Mouse (Mus musculus): Measurements from ENCODE around the gene Obsl1. TPM values are rescaled to one million over a fixed set of nuclear protein-coding genes. Genes with fewer than 3 reads are reported as not detected.

Obsl1 gene
- polyA plus RNA-seq, 1 experiment from 2014 or later, result 62.3 TPM

- peaks cover 81% of the 10 kb centered on the region for H3K4me1 ChIP-seq
- 0% methylated on average over 7 of the region's 7 CpGs for WGBS
- no peaks in the 10 kb centered on the region for H3K9me3 ChIP-seq
- peak overlapping the region; percentile 44 for H3K4me2 ChIP-seq
- H3K27ac ChIP-seq, result no peak overlapping the region
- H3K9ac ChIP-seq, result no peak overlapping the region
- H3K4me3 ChIP-seq, result 0 out of 2 replicates have a peak overlapping the region, but pooled peaks have one; percentile 3
- ATAC-seq (ENCODE audit: insufficient number of reproducible peaks, insufficient read depth, low FRiP score, low TSS enrichment, low read depth), result no peak
- peaks cover 89% of the 10 kb centered on the region for H3K27me3 ChIP-seq
- H3K36me3 ChIP-seq, result no peaks in the 10 kb centered on the region
Observed at GRCm38 (mm10) chr1:75448052-75448431, 58.2 kb downstream of the Obsl1 start.

GRCm38 (mm10) chr1:75447265-75448051 lies 58.8 kb downstream of the Obsl1 start:
- ATAC-seq (ENCODE audit: insufficient number of reproducible peaks, insufficient read depth, low FRiP score, low TSS enrichment, low read depth), result no peak
- H3K4me2 ChIP-seq, result peak overlapping the region; percentile 44
- peaks cover 3% of the 10 kb centered on the region; the same call in 1 of the 2 replicates for H3K36me3 ChIP-seq
- peaks cover 84% of the 10 kb centered on the region for H3K4me1 ChIP-seq
- H3K9ac ChIP-seq, result no peak overlapping the region
- 0 out of 2 replicates have a peak overlapping the region, but pooled peaks have one; percentile 3 for H3K4me3 ChIP-seq
- no peaks in the 10 kb centered on the region for H3K9me3 ChIP-seq
- no peak overlapping the region for H3K27ac ChIP-seq
- 6% methylated on average over 10 of the region's 10 CpGs for WGBS
- peaks cover 85% of the 10 kb centered on the region for H3K27me3 ChIP-seq

- 9% methylated on average over 20 of the region's 20 CpGs for WGBS
- H3K9ac ChIP-seq, result no peak overlapping the region
- no peak overlapping the region for H3K4me3 ChIP-seq
- no peaks in the 10 kb centered on the region for H3K9me3 ChIP-seq
- H3K4me2 ChIP-seq, result peak overlapping the region; percentile 44; the same call in 1 of the 2 replicates
- H3K36me3 ChIP-seq, result peaks cover 9% of the 10 kb centered on the region
- no peak overlapping the region for H3K27ac ChIP-seq
- peaks cover 77% of the 10 kb centered on the region for H3K27me3 ChIP-seq
- no peak for ATAC-seq (ENCODE audit: insufficient number of reproducible peaks, insufficient read depth, low FRiP score, low TSS enrichment, low read depth)
- peaks cover 84% of the 10 kb centered on the region for H3K4me1 ChIP-seq
Observed at GRCm38 (mm10) chr1:75446656-75447055, 59.6 kb downstream of the Obsl1 start.

GRCm38 (mm10) chr1:75445751-75446611 lies 60.3 kb downstream of the Obsl1 start:
- H3K27me3 ChIP-seq, result peaks cover 70% of the 10 kb centered on the region
- H3K36me3 ChIP-seq, result peaks cover 9% of the 10 kb centered on the region
- H3K9me3 ChIP-seq, result no peaks in the 10 kb centered on the region
- 0 out of 2 replicates have a peak overlapping the region, but pooled peaks have one; percentile 27 for H3K9ac ChIP-seq
- H3K27ac ChIP-seq, result no peak overlapping the region
- peak overlapping the region; percentile 44 for H3K4me2 ChIP-seq
- 0 out of 2 replicates have a peak, but pooled peaks have one; percentile 12 for ATAC-seq (ENCODE audit: insufficient number of reproducible peaks, insufficient read depth, low FRiP score, low TSS enrichment, low read depth)
- WGBS, result under 1% methylated on average over 22 of the region's 22 CpGs
- H3K4me3 ChIP-seq, result peak overlapping the region; percentile 19; the same call in 1 of the 2 replicates
- peaks cover 81% of the 10 kb centered on the region for H3K4me1 ChIP-seq

DNA sequence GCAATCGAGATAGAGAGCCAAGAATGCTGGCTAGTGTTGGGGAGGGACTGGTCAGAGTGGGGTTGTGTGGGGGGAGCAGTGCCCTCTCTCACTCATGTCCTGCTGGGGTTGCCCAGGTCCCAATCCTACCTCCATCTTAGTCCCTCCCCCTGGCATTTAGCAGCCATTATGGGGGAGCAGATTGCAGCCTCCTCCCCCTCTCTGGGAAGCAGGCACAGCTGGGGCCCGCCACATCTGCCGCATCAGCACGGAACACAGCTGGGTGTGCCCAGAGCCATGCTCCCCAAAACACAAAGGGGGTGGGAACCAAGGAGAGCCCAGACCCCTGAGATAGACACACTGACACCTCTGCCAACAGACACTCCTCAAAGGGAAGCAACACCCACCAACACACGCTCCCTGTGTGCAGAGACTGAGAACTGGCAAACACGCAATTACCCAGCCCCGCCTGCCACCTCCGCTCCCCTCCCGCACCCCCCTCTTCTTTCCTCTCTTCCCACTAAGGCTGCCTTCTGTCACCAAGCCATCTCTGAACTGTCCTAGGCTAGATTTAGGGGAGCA lies 61.0 kb downstream of the Obsl1 start:
- H3K4me1 ChIP-seq, result peaks cover 74% of the 10 kb centered on the region
- WGBS, result 8% methylated on average over 9 of the region's 9 CpGs
- no peak overlapping the region for H3K9ac ChIP-seq
- H3K4me2 ChIP-seq, result peak overlapping the region; percentile 44
- H3K27me3 ChIP-seq, result peaks cover 62% of the 10 kb centered on the region
- no peak overlapping the region for H3K4me3 ChIP-seq
- peaks cover 17% of the 10 kb centered on the region for H3K36me3 ChIP-seq
- ATAC-seq (ENCODE audit: insufficient number of reproducible peaks, insufficient read depth, low FRiP score, low TSS enrichment, low read depth), result peak; percentile 34; the same call in 1 of the 2 replicates
- H3K9me3 ChIP-seq, result no peaks in the 10 kb centered on the region
- H3K27ac ChIP-seq, result no peak overlapping the region

- WGBS, result 24% methylated on average over 3 of the region's 3 CpGs
- Histone ChIP-seq H3K9ac (no peak overlapping the region), H3K9me3 (no peaks in the 10 kb centered on the region), H3K4me1 (peaks cover 64% of the 10 kb centered on the region), H3K4me3 (no peak overlapping the region), H3K36me3 (peaks cover 19% of the 10 kb centered on the region), H3K27me3 (peaks cover 52% of the 10 kb centered on the region), H3K4me2 (no peak overlapping the region), H3K27ac (no peak overlapping the region)
- no peak for ATAC-seq (ENCODE audit: insufficient number of reproducible peaks, insufficient read depth, low FRiP score, low TSS enrichment, low read depth)
Observed at GRCm38 (mm10) chr1:75444208-75444607, 62.0 kb downstream of the Obsl1 start.

GRCm38 (mm10) chr1:75443247-75444024 lies 62.8 kb downstream of the Obsl1 start:
- Histone ChIP-seq H3K27ac (peak overlapping the region; percentile 28; the same call in 1 of the 2 replicates), H3K9me3 (no peaks in the 10 kb centered on the region), H3K4me3 (no peak overlapping the region), H3K27me3 (peaks cover 45% of the 10 kb centered on the region), H3K36me3 (peaks cover 19% of the 10 kb centered on the region), H3K4me2 (no peak overlapping the region), H3K9ac (peak overlapping the region; percentile 46; the same call in 1 of the 2 replicates), H3K4me1 (peaks cover 57% of the 10 kb centered on the region)
- WGBS, result 27% methylated on average over 13 of the region's 13 CpGs
- no peak for ATAC-seq (ENCODE audit: insufficient number of reproducible peaks, insufficient read depth, low FRiP score, low TSS enrichment, low read depth)

DNA sequence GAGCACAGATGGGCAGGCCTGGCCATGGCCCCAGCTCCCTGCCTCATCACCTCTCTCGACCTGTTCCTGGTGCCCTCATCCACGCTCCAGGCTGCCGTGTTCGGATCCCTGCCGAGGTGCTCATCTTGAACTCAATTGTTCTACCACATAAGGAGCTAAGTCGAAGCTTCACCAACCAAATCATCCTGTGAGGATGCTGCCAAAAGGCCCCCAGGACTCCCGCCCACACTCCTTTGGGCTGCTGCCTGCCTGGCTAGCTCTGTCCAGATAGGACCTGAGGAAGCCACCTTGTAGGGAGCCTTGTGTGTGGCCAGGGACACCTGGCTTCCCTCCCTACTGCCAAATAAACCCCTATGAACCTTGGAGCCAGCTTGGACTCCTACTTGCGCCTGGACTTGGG lies 63.4 kb downstream of the Obsl1 start:
- Histone ChIP-seq H3K4me1 (peaks cover 51% of the 10 kb centered on the region), H3K9ac (no peak overlapping the region), H3K36me3 (peaks cover 19% of the 10 kb centered on the region), H3K4me2 (no peak overlapping the region), H3K9me3 (no peaks in the 10 kb centered on the region), H3K27ac (no peak overlapping the region), H3K4me3 (no peak overlapping the region), H3K27me3 (peaks cover 38% of the 10 kb centered on the region)
- whole genome bisulfite sequencing, result 48% methylated on average over 8 of the region's 8 CpGs
- ATAC-seq (ENCODE audit: insufficient number of reproducible peaks, insufficient read depth, low FRiP score, low TSS enrichment, low read depth), result no peak

GRCm38 (mm10) chr1:75442171-75442570 lies 64.1 kb downstream of the Obsl1 start:
- Histone ChIP-seq H3K27ac (no peak overlapping the region), H3K4me3 (no peak overlapping the region), H3K9me3 (no peaks in the 10 kb centered on the region), H3K36me3 (peaks cover 19% of the 10 kb centered on the region), H3K9ac (no peak overlapping the region), H3K27me3 (peaks cover 32% of the 10 kb centered on the region), H3K4me1 (peaks cover 50% of the 10 kb centered on the region), H3K4me2 (no peak overlapping the region)
- 81% methylated on average over 9 of the region's 9 CpGs for WGBS
- no peak for ATAC-seq (ENCODE audit: insufficient number of reproducible peaks, insufficient read depth, low FRiP score, low TSS enrichment, low read depth)

DNA sequence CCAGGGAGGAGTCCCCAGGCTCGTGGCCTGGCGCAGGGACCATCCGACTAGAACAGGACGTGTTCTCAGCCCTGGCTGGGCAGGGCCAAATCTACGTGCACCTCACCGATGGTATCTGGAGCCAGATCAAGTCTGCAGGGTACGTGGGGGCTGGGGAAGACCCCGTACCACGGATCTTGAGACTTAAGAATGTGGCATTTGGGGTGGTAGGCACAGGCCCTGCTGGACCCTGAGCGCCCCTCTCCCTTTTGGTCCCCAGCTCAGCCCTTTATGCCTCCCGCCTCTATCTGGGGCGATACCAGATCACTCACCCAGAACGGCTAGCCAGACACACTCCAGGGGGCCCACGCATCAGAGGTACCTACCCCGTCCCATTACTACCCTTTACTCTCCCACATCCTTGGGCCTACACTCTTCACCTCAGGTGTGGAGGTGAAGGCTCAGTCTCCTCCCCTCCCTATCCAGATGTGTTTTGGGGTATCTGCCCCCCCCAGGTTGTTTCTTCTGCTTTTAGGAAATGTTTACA lies 64.7 kb downstream of the Obsl1 start:
- Histone ChIP-seq H3K27ac (no peak overlapping the region), H3K9ac (no peak overlapping the region), H3K4me1 (peaks cover 50% of the 10 kb centered on the region), H3K27me3 (peaks cover 25% of the 10 kb centered on the region), H3K4me2 (no peak overlapping the region), H3K36me3 (peaks cover 19% of the 10 kb centered on the region), H3K9me3 (no peaks in the 10 kb centered on the region), H3K4me3 (no peak overlapping the region)
- ATAC-seq (ENCODE audit: insufficient number of reproducible peaks, insufficient read depth, low FRiP score, low TSS enrichment, low read depth), result no peak
- 86% methylated on average over 15 of the region's 15 CpGs for WGBS
